Mouse (Mus musculus) neural tube, embryonic 15.5 days (tissue): ENCODE results near the gene Gm7697. TPM values are rescaled to one million over a fixed set of nuclear protein-coding genes. Genes with fewer than 3 reads are reported as not detected.
"Not testable (repeated sequence)": the region's sequence is repeated elsewhere in the genome, so short reads cannot be mapped to it uniquely, and the experiment has no call there.

Experiments used
- ATAC-seq: fragments of 200-750 bp; cut with Nextera tagmentation; 2 replicates; pipeline ENCODE4 v1.8.0; 2017; ENCODE audit warnings: mild to moderate bottlenecking, moderate TSS enrichment, moderate library complexity; ENCODE audit not compliant: low FRiP score
- H3K27ac ChIP-seq: fragments of 300-500 bp; sonication (generic); replicated peaks from 2 replicates; pipeline ENCODE4 v1.5.1; 2015; ENCODE audit warnings: mild to moderate bottlenecking, inconsistent platforms
- H3K27me3 ChIP-seq: fragments of 300-500 bp; sonication (generic); replicated peaks from 2 replicates; pipeline ENCODE4 v1.6.1; 2015; ENCODE audit warnings: inconsistent platforms
- H3K36me3 ChIP-seq: fragments of 300-500 bp; sonication (generic); 2 replicates; pipeline ENCODE4 v1.6.1; 2015; ENCODE audit warnings: inconsistent platforms
- H3K4me1 ChIP-seq: fragments of 300-500 bp; sonication (generic); 2 replicates; pipeline ENCODE4 v1.6.1; 2015; ENCODE audit warnings: inconsistent platforms
- H3K4me2 ChIP-seq: fragments of 300-500 bp; sonication (generic); 2 replicates; pipeline ENCODE4 v1.6.1; 2015; ENCODE audit warnings: inconsistent platforms, mild to moderate bottlenecking, moderate library complexity
- H3K4me3 ChIP-seq: fragments of 300-500 bp; sonication (generic); replicated peaks from 2 replicates; pipeline ENCODE4 v1.5.1; 2015; ENCODE audit warnings: mild to moderate bottlenecking, inconsistent platforms
- H3K9ac ChIP-seq: fragments of 300-500 bp; sonication (generic); replicated peaks from 2 replicates; pipeline ENCODE4 v1.6.1; 2015; ENCODE audit warnings: mild to moderate bottlenecking, inconsistent platforms
- H3K9me3 ChIP-seq: fragments of 300-500 bp; sonication (generic); replicated peaks from 2 replicates; pipeline ENCODE4 v1.6.1; 2016; ENCODE audit warnings: inconsistent platforms
- WGBS: fragments of 180-500 bp; shearing (Covaris S2); methylation state at CpG from one replicate; pipeline ENCODE4 v1.1.7; 2015; ENCODE audit warnings: mixed read lengths; 5-methylcytosine and 5-hydroxymethylcytosine counted together
- polyA plus RNA-seq: library from polyadenylated mRNA; unstranded; fragments of >200 nt; fragmentation: Nextera tagmentation; extraction: Ambion mirVana; gene quantifications from 2 replicates; pipeline ENCODE4 v1.2.1, GENCODE M21; 2015

Gm7697 gene
- not detected in 2 replicates for polyA plus RNA-seq

DNA sequence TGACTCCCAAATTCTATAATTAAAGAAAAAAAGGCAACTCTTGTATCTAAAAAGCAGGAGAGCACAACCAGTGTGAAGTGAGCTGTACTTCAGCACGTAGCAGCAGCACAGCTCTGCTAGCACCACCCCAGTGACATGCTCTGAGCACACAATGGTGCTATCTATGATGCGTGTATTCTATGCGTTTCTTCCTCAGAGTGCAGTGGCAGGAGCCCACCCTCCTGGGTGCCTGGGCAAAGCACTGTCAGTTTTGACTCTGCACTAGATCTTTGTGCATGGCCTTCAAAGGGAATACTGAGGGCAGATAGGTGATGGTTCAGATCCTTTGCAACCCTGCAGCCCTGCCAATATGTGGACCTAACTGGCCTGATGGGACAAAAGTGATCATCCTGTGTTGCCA lies at the start of gene Gm7697:
Gm7697 (minus strand) TSS at position 101 of the 400 bp plus-strand sequence.
- H3K9ac ChIP-seq, H3K4me2 ChIP-seq, H3K27ac ChIP-seq, ATAC-seq, H3K9me3 ChIP-seq, H3K4me3 ChIP-seq, H3K36me3 ChIP-seq, H3K4me1 ChIP-seq, H3K27me3 ChIP-seq: not testable (repeated sequence)
- WGBS: 92% methylated on average over 3 of the region's 3 CpGs

DNA sequence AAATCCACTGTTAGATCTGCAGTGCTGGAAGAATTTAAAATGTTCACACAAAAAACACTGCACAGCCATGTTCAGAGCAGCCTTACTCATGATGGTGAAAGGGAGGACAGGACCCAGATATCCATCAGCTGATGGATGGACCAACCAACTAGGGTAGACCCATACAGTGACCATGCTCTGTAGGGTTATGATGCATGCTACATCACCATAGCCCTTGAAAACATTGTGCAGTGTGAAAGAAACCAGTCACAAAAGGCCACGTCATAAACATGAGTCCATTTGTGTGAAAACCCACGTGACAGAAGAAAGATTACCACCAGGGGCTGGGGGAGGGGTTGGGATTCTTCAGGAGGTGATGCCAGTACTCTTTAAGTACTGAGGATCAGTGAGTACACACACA lies 28.5 kb upstream of the Gm7697 start:
- 49% methylated on average over 2 of the region's 2 CpGs for WGBS
- not testable (repeated sequence) for H3K9ac ChIP-seq, H3K4me1 ChIP-seq, H3K9me3 ChIP-seq, H3K4me2 ChIP-seq, ATAC-seq, H3K27me3 ChIP-seq, H3K4me3 ChIP-seq, H3K36me3 ChIP-seq, H3K27ac ChIP-seq

DNA sequence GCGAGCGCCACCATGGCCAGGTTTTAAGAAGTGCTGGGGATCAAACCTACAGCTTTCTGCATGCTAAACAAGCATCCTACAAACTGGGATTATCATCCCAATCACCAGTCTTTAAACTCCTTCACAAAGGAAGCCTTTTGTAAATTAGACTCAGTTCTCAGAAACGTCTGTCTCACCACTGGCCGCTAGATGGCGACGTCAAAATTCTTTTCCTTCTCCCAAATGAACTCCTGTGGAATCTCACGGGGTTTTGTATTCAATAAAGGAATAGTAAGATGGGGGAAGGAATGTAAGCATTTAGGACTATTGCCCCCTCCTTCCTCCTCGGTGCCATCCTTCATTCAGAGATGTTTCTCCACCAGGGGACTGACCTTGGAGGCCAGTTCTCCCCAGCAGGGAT lies 26.8 kb upstream of the Gm7697 start:
- H3K27ac ChIP-seq, H3K4me1 ChIP-seq, H3K4me2 ChIP-seq, ATAC-seq, H3K36me3 ChIP-seq, H3K4me3 ChIP-seq, H3K27me3 ChIP-seq, H3K9ac ChIP-seq, H3K9me3 ChIP-seq: not testable (repeated sequence)
- WGBS: 9% methylated on average over 8 of the region's 8 CpGs

DNA sequence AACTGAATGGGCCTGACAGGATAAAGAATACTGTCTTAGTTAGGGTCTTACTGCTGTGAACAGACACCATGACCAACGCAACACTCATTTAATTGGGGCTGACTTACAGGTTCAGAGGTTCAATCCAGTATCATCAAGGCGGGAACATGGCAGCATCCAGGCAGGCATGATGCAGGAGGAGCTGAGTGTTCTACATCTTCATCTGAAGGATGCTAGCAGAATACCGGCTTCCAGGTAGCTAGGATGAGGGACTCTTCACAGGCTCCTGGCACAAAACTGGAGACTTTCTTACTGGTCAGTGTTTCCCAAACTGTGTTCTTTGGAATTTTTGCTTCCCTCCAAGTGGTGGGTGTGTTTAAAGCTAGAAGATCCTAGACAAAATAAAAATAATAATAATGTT lies 25.3 kb upstream of the Gm7697 start:
- H3K4me3 ChIP-seq, H3K4me2 ChIP-seq, H3K27ac ChIP-seq, H3K27me3 ChIP-seq, H3K9ac ChIP-seq, ATAC-seq, H3K4me1 ChIP-seq, H3K36me3 ChIP-seq, H3K9me3 ChIP-seq: not testable (repeated sequence)
- 93% methylated on average over 3 of the region's 3 CpGs for WGBS

DNA sequence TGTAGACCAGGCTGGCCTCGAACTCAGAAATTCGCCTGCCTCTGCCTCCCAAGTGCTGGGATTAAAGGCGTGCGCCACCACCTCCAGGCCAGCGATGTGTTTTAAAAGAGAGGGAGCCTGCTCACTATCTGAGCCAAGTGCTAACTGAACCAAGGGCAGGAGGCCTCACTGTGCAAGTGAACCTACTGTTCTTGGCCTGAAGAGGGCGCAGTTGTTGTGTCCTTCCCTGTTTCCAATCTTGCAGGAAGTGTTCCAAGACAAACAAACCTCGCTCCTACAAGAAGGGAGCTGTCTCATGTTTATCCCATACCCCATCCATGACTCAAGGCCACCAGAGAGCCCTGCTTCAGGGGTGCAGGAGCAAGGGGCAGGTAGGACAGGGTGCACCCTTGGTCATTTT lies 24.4 kb upstream of the Gm7697 start:
- H3K27me3 ChIP-seq, ATAC-seq: not testable (repeated sequence)
- WGBS: 70% methylated on average over 7 of the region's 7 CpGs

DNA sequence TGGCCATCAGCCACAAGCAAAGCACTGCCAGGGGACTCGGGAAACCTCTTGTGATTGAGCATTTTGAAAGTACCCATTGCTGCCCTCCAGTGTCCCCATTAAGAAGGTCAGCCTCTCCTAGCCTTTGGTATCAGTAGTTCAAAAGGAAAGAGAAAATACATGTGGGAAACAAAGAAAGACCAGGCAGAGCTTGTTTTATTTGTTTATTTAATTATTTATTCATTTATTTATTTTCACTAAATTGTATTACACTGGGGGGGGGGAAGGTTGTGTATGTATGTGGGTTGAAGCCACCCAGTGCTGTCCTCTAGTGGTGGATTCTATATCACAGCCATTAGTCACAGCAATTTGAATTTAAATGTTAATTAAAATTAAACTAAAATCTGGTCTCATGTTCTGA lies 22.2 kb upstream of the Gm7697 start:
- not testable (repeated sequence) for H3K27ac ChIP-seq, ATAC-seq, H3K4me2 ChIP-seq, H3K9me3 ChIP-seq, H3K36me3 ChIP-seq, H3K4me1 ChIP-seq, H3K4me3 ChIP-seq, H3K9ac ChIP-seq, H3K27me3 ChIP-seq
- 56% methylated on average over 1 of the region's 1 CpGs for WGBS

More for the DNA sequence above, 24.4 kb upstream of the Gm7697 start:
- H3K27ac ChIP-seq, H3K9ac ChIP-seq, H3K9me3 ChIP-seq, H3K4me3 ChIP-seq, H3K4me1 ChIP-seq, H3K4me2 ChIP-seq, H3K36me3 ChIP-seq: not testable (repeated sequence)

DNA sequence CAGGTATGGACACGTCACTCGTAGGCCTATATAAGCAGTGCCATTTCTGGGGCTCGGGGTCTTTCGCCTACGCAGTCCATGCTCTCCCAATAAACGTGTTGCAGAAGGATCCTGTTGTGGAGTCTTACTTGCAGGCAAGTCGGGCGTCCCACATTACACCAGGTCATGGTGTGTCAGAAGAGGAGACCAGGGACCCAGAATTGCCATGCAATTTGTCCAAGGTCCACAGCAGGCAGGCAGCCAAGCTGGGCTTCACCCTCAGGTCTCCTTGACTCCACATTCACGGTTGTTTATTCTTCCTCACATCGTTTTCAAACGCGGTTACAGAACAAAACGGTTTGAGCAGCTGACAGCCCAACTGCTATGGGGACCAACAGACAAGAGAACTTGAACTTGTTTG lies 21.7 kb upstream of the Gm7697 start:
- not testable (repeated sequence) for H3K4me2 ChIP-seq, H3K9me3 ChIP-seq, H3K4me3 ChIP-seq, H3K27ac ChIP-seq, H3K4me1 ChIP-seq, ATAC-seq, H3K27me3 ChIP-seq, H3K9ac ChIP-seq, H3K36me3 ChIP-seq
- 81% methylated on average over 13 of the region's 13 CpGs for WGBS

DNA sequence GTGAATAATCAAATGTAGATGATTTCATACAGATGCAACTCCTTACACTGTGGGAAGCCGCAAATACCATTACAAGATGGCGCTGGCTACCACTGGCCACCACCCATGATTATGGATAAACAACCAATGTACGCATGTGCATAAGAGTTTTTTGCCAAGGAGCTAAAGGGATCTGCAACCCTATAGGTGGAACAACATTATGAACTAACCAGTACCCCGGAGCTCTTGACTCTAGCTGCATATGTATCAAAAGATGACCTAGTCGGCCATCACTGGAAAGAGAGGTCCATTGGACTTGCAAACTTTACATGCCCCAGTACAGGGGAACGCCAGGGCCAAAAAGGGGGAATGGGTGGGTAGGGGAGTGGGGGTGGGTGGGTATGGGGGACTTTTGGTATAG lies 21.2 kb upstream of the Gm7697 start:
- not testable (repeated sequence) for ATAC-seq, H3K36me3 ChIP-seq
- 93% methylated on average over 6 of the region's 6 CpGs for WGBS

DNA sequence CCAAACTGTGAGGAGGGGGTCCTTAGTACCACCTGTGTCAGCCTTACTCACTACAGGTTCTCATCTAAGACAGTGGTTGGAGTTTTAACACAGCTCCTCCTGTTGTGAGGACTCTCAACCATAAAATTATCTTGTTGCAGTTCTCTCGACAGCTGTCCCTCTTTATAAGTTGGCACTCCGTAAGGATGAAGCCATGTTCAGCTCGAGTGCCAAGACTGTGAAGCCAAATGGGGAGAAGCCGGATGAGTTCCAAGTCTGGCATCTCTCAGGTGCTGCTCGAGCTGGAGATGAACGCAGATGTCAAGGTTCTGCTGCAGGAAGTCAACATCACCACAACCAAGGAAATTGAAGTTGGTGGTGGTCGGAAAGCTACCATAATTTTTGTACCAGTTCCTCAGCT lies 18.0 kb upstream of the Gm7697 start:
- not testable (repeated sequence) for ATAC-seq, H3K9ac ChIP-seq, H3K27me3 ChIP-seq, H3K4me3 ChIP-seq, H3K36me3 ChIP-seq, H3K4me1 ChIP-seq, H3K27ac ChIP-seq, H3K4me2 ChIP-seq, H3K9me3 ChIP-seq
- 87% methylated on average over 7 of the region's 7 CpGs for WGBS

More for the DNA sequence above, 21.2 kb upstream of the Gm7697 start:
- H3K27me3 ChIP-seq, H3K9me3 ChIP-seq, H3K9ac ChIP-seq, H3K4me3 ChIP-seq, H3K4me2 ChIP-seq, H3K4me1 ChIP-seq, H3K27ac ChIP-seq: not testable (repeated sequence)

DNA sequence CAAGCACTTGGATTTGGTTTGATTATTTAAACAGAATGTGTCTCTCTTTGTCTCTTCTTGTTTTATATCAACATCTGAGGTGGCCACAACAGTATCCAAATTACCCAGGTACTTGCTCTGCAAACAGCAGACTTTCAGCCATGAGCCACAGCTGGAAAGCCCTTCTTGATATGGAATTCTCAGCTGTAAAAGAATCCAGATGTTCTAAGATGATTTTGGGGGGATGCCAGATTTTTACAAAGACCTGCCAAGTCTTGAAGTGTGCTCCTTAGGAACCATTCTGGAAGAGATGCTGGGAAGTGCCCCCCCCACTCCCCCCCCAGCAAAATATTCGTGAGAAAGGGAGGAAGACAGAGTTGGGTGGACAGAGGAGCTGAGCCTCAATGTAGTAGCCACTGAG lies 17.6 kb upstream of the Gm7697 start:
- H3K4me3 ChIP-seq, H3K27me3 ChIP-seq, H3K9me3 ChIP-seq, H3K4me1 ChIP-seq, H3K36me3 ChIP-seq, ATAC-seq, H3K27ac ChIP-seq, H3K9ac ChIP-seq, H3K4me2 ChIP-seq: not testable (repeated sequence)
- WGBS: 69% methylated on average over 1 of the region's 1 CpGs

DNA sequence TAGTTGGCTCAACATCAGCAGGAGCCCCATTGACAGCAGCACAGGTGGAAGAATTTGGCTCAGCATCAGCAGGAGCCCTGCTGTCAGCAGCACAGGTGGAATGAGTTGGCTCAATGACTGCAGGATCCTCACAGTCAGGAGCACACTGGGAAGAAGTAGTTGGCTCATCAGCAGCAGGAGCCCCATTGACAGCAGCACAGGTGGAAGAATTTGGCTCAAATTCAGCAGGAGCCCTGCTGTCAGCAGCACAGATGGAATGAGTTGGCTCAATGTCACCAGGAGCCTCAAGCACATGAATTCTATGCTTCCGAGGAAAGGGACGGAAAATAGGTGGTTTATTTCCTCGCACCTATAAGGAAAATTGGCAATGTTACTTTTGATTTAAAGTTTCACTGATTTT lies 47.8 kb downstream of the Gm7697 start:
- H3K4me1 ChIP-seq, H3K9ac ChIP-seq, H3K4me3 ChIP-seq, H3K36me3 ChIP-seq, H3K27me3 ChIP-seq, H3K27ac ChIP-seq, H3K4me2 ChIP-seq, ATAC-seq, H3K9me3 ChIP-seq: not testable (repeated sequence)
- 69% methylated on average over 3 of the region's 3 CpGs for WGBS

DNA sequence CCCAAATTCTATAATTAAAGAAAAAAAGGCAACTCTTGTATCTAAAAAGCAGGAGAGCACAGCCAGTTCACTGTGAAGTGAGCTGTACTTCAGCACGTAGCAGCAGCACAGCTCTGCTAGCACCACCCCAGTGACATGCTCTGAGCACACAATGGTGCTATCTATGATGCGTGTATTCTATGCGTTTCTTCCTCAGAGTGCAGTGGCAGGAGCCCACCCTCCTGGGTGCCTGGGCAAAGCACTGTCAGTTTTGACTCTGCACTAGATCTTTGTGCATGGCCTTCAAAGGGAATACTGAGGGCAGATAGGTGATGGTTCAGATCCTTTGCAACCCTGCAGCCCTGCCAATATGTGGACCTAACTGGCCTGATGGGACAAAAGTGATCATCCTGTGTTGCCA lies 69.3 kb downstream of the Gm7697 start, which contains the start of gene Gm9495:
Gm9495 (minus strand) TSS at position 101 of the 400 bp plus-strand sequence.
- not testable (repeated sequence) for H3K36me3 ChIP-seq, ATAC-seq, H3K9ac ChIP-seq, H3K27me3 ChIP-seq, H3K4me3 ChIP-seq, H3K4me1 ChIP-seq, H3K9me3 ChIP-seq, H3K27ac ChIP-seq, H3K4me2 ChIP-seq
- WGBS: 95% methylated on average over 2 of the region's 3 CpGs
